Mouse (Mus musculus): Measurements from ENCODE around the gene Mcu. TPM values are rescaled to one million over a fixed set of nuclear protein-coding genes. Genes with fewer than 3 reads are reported as not detected.

The Mcu gene
- polyA plus RNA-seq, 1 experiment from 2014 or later = 53.4 TPM

- no peak for ATAC-seq (ENCODE audit: insufficient number of reproducible peaks, low FRiP score, low TSS enrichment, low read depth)
- H3K27me3 ChIP-seq = no peaks in the 10 kb centered on the region
- no peaks in the 10 kb centered on the region for H3K9me3 ChIP-seq
- 86% methylated on average over 4 of the region's 4 CpGs for WGBS
- no peak overlapping the region for H3K27ac ChIP-seq
- H3K36me3 ChIP-seq = no peaks in the 10 kb centered on the region
- no peak overlapping the region for H3K4me3 ChIP-seq
- no peak overlapping the region for H3K4me2 ChIP-seq
- no peak overlapping the region for H3K9ac ChIP-seq
- peaks cover 5% of the 10 kb centered on the region; the same call in 1 of the 2 replicates for H3K4me1 ChIP-seq
Measured at GRCm38 (mm10) chr10:59413711-59414110, 202.8 kb downstream of the Mcu start.

DNA sequence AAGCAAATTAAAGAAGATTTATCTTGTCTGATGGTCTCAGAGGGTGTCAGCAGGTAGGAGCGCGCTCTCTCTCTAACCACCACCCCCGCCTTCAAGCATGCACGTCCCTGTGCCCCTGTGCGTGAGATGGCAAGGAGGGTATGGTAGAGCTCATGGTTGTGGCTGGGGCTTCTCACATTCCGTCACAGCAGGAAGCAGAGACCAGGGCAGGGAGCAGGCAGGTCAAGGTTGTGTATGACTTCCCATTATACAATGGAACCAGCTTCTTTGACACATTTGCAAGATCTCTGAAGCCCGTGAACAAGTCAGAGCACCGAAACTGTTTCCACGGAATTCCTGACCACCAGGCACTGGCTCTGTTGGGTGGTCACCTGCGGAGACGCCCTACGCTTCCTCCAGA, 206.2 kb downstream of the Mcu start:
- H3K27me3 ChIP-seq = no peaks in the 10 kb centered on the region
- WGBS = 79% methylated on average over 12 of the region's 12 CpGs
- H3K9ac ChIP-seq = no peak overlapping the region
- 0 out of 2 replicates have a peak, but pooled peaks cover 5% of the 10 kb centered on the region for H3K4me1 ChIP-seq
- H3K9me3 ChIP-seq = no peaks in the 10 kb centered on the region
- no peak overlapping the region for H3K4me3 ChIP-seq
- no peak for ATAC-seq (ENCODE audit: insufficient number of reproducible peaks, low FRiP score, low TSS enrichment, low read depth)
- no peak overlapping the region for H3K4me2 ChIP-seq
- H3K27ac ChIP-seq = no peak overlapping the region
- no peaks in the 10 kb centered on the region for H3K36me3 ChIP-seq

DNA sequence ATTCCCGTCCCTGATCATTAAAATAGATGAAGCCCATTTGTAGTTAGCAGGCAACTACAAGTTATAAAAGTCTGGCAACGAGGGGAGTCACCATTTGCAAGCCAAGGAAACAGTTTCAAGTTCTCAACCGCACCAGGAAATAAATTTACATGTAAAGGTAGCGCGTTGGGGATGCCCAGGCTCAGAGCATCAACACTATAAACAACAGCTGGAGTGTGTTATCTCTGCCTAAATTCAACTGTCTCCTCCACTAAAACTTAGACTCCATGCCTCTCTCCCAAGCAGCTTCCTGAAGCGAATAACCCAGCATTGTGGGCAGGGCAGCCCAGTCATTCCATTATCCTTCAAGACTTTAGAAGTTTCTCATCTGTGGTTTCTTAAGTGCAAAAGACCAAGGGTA, 208.0 kb downstream of the Mcu start:
- Histone ChIP-seq H3K9me3 (no peaks in the 10 kb centered on the region), H3K4me1 (0 out of 2 replicates have a peak, but pooled peaks cover 5% of the 10 kb centered on the region), H3K36me3 (no peaks in the 10 kb centered on the region), H3K9ac (no peak overlapping the region), H3K27me3 (no peaks in the 10 kb centered on the region), H3K27ac (no peak overlapping the region), H3K4me3 (no peak overlapping the region), H3K4me2 (no peak overlapping the region)
- WGBS = 24% methylated on average over 6 of the region's 6 CpGs
- ATAC-seq (ENCODE audit: insufficient number of reproducible peaks, low FRiP score, low TSS enrichment, low read depth) = no peak

DNA sequence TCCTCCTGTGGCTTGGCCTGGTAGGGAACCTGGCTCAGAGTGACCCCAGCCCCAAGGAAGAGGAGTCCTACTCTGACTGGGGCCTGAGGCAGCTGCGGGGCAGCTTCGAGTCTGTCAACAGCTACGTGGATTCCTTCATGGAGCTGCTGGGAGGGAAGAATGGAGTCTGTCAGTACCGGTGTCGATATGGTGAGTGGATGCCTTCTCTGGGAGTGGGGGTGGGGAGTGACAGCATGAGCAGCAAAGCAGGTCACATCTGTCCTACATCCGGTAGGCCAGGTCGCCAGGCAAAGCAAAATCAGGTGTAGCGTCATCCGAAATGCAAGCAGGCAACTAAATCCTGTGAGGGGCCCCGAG, 212.7 kb downstream of the Mcu start:
- H3K4me1 ChIP-seq = 0 out of 2 replicates have a peak, but pooled peaks cover 5% of the 10 kb centered on the region
- H3K27me3 ChIP-seq = no peaks in the 10 kb centered on the region
- 72% methylated on average over 10 of the region's 10 CpGs for WGBS
- no peak overlapping the region for H3K4me3 ChIP-seq
- no peak for ATAC-seq (ENCODE audit: insufficient number of reproducible peaks, low FRiP score, low TSS enrichment, low read depth)
- no peak overlapping the region for H3K9ac ChIP-seq
- H3K27ac ChIP-seq = no peak overlapping the region
- no peaks in the 10 kb centered on the region for H3K9me3 ChIP-seq
- H3K4me2 ChIP-seq = no peak overlapping the region
- no peaks in the 10 kb centered on the region for H3K36me3 ChIP-seq

- 68% methylated on average over 21 of the region's 21 CpGs for WGBS
- no peaks in the 10 kb centered on the region for H3K36me3 ChIP-seq
Measured at GRCm38 (mm10) chr10:59402899-59403792, 213.3 kb downstream of the Mcu start, which contains the start of gene Pla2g12b. Gene Pla2g12b, plus strand, starts transcription at chr10:59403660.

More at GRCm38 (mm10) chr10:59402899-59403792, 213.3 kb downstream of the Mcu start, which contains the start of gene Pla2g12b:
- no peak within 1 kb of the TSS for H3K9ac ChIP-seq
- no peaks in the 10 kb centered on the region for H3K27me3 ChIP-seq
- H3K27ac ChIP-seq = no peak within 1 kb of the TSS
- no peaks in the 10 kb centered on the region for H3K9me3 ChIP-seq
- H3K4me3 ChIP-seq = no peak within 1 kb of the TSS
- 0 out of 2 replicates have a peak, but pooled peaks cover 4% of the 10 kb centered on the region for H3K4me1 ChIP-seq
- ATAC-seq (ENCODE audit: insufficient number of reproducible peaks, low FRiP score, low TSS enrichment, low read depth) = no peak
- no peak within 1 kb of the TSS for H3K4me2 ChIP-seq

Other genes starting within 250 kb of the Mcu start
- 2.0 and 7.8 TPM in 2 replicates for gene Gm10273, start 221.1 kb downstream of the Mcu start, polyA plus RNA-seq (2015; fragmentation: Nextera tagmentation; extraction: Ambion mirVana)
- 0.27 TPM in 1 of 2 replicates, not detected in the other for gene Pla2g12b, start 213.0 kb downstream of the Mcu start, polyA plus RNA-seq (2015; fragmentation: Nextera tagmentation; extraction: Ambion mirVana)
- 0.79 and 1.2 TPM in 2 replicates for gene Oit3, start 174.9 kb downstream of the Mcu start, polyA plus RNA-seq (2015; fragmentation: Nextera tagmentation; extraction: Ambion mirVana)
- not detected in 2 replicates for gene Gm10322, start 629 bp downstream of the Mcu start, polyA plus RNA-seq (2015; fragmentation: Nextera tagmentation; extraction: Ambion mirVana)
- 84.2 and 96.4 TPM in 2 replicates for gene Micu1, start 85.8 kb upstream of the Mcu start, polyA plus RNA-seq (2015; fragmentation: Nextera tagmentation; extraction: Ambion mirVana)